Mouse (Mus musculus) left cerebral cortex, adult 11 months (tissue): ENCODE data around the gene Tmprss11d.
"Not testable (repeated sequence)": the region's sequence is repeated elsewhere in the genome, so short reads cannot be mapped to it uniquely, and the experiment has no call there.

Experiments used
- DNase-seq: peaks from one replicate; pipeline ENCODE4 v3.0.0; 2022; ENCODE audit warnings: low spot score

The Tmprss11d gene

DNA sequence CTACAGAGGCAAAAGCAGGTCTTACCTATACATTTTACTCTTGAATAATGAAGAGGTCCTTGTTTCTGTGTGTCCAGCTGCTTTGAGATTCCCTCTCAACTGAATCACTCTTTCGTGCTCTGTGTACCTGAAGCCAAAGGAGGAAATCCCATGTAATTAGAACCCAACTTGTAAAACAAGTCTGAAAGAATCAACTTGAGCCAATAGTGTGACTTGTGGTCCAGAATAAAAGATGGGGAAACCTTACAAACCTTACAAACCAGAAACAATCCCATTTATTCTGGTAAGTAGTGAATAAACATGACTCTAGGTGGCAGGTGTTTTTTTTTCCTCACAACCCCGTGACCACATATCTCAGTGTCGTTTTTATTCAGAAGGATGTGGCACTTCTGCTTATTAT lies at the start of gene Tmprss11d:
Tmprss11d (minus strand) TSS at position 101 of the 400 bp plus-strand sequence.
- no peak for DNase-seq

DNA sequence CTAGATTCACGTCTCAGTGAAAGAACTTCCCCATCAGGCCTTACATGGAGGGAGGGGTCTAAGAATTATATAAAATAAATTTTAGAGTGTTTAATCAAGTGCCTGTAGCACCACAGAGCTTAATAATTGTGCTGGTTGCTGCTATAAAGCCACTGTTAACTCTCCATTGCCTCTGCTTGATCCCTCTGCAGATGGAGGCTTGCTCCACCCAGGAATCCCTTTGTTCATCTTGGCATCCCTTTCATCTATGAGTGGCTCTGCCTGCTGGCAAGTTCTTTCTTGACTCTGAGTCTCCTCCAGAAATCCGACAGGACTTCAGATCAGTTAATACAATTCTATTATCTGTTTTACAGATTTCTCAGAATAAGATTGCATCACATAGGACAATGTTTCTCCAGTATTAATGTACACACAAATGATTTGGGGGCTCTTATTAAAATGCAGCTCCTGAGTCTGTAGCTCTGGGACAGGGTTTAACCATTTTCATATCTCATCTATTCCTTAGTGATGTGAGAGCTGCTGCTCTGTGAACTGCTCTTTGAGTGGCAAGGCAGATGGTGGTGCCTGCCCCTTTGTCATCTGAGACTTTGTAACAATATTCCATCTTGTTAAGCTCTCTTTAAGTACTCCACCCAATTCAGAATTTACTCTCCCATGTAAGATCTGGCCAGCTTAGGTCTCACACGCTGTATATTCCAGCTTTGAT lies 48.3 kb upstream of the Tmprss11d start:
- DNase-seq = no peak

GRCm38 (mm10) chr5:86419494-86419893 lies 46.3 kb upstream of the Tmprss11d start:
- no peak for DNase-seq

DNA sequence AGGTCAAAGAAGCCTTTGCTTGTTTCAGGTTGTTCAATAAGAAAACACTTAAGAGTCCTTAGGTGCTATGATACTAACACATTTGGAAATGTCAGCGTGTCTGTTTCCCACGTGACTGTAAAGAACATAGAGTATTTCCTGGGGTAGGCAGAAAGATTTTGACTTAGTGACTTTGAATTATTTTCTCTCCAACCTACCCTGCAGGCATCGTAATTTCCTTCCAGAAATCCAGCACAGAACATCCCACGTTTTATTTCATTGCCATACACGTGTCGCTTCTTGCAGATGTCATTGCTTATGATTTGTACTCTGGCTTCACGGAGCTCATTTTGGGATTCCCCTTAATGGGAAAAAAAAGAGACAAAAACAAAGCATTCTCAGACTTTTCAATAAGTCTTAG lies 41.1 kb upstream of the Tmprss11d start:
- no peak for DNase-seq

DNA sequence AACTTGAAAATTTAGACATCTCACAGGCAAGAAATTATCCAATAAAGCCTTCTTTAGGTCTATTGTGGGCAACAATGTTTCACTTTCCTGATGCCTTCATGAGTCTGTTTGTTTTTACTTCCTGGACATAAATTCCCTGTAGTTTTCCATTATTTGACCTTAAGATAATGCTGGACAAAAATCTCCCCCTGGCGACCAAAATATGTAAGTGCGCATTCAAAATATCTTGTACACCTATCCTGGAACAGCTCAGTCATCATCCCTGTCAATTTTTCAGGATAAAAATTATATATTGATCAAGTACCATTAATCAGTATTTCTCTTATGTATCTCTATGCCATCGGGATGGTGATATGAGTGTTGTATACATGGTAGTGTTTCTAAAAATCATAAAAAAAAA lies 37.6 kb upstream of the Tmprss11d start:
- DNase-seq = no peak

DNA sequence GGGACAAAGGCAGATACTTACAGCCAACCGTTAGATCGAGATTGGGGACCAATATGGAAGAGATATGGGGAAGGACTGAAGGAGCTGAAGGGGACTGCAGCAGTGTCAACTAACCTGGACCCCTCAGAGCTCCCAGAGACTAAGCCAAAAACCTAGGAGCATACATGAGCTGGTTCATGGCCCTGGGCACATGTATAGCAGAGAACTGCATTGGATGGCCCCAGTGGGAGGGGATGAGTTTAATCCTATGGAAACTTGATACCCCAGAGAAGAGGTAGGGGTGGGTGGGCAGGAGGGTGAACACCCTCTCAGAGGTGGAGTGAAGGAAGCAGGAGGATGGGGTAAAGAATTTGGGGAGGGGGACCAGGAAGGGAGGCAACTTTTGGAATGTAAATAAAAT lies 34.7 kb upstream of the Tmprss11d start:
- no peak for DNase-seq

DNA sequence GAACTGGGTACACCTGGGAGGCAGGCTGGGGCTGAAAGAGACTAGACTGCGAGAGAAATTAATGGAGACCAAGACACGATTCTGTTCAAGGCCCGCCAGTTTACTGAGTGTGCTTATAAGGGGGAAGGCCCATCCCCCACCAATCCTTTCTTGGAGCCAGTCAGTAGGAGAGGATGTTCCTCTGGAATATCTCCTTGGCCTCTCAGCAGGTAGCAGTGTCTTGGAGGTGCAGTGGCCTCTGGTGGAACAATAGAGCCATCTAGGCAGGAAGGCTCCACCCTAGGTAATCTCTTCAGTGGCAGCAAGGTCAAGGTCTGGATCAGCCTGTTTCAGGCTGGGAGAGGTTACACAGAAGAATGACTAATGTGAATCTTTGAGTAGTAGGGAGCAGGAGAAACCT lies 34.0 kb upstream of the Tmprss11d start:
- no peak for DNase-seq

DNA sequence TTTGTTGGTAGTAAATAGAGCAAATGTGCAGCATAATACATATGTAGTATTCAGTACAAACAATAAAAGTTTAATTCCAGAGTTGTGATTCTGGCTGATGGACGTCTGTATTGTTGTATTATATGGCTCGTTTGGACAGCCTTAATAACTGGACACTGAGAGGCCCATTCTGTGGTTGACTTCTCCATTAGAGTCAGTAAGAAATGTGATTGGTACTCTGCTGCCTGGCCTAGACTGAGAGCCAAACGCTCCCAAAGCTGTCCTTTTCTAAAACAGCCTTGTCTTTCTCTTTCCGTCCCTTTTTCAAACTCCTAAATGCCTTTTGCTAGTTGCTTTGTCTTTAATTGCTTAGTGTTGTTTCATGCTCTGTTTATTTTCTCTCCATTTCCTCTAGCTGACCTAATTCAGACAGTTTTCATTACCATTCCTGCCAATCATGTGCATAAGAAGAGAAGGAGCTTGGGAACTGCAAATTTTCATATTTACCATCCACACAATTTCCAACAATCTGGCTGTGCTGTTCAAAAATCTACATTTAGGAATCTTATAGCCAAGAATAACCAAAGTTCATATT lies 13.7 kb downstream of the Tmprss11d start:
- no peak for DNase-seq

DNA sequence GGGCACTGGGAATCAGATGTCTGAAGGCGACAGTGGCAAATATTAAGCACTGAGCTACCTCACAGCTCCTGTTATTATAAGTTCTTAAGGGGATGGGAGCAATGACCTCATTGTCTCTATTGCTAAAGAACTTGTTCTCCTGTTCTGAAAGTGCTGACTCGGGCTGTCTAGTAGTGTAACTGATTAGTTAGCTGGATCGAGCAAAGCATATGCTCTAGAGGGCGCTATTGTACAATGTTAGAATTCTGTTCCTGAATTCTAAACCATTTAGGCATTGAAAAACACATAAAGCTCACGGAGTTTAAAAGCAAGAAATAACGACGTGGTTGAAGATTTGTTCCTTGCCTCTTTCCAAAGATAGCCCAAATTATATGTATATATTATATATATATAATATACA lies 20.3 kb downstream of the Tmprss11d start:
- DNase-seq = peak; percentile 32

GRCm38 (mm10) chr5:86318018-86318956 lies 54.9 kb downstream of the Tmprss11d start:
- DNase-seq = not testable (repeated sequence)

GRCm38 (mm10) chr5:86306116-86306515 lies 67.1 kb downstream of the Tmprss11d start:
- DNase-seq = no peak

GRCm38 (mm10) chr5:86303877-86304276 lies 69.3 kb downstream of the Tmprss11d start:
- no peak for DNase-seq

- no peak for DNase-seq
Observed at GRCm38 (mm10) chr5:86289208-86289607, 84.0 kb downstream of the Tmprss11d start, which contains the start of gene Tmprss11c. Gene Tmprss11c, minus strand, starts transcription at chr5:86289308.
